Mouse (Mus musculus) cerebellum, postnatal 25 days (tissue): ENCODE results near the gene Foxn3.

ENCODE experiments used
- DNase-seq, 2 experiments: peaks; one replicate each; pipeline ENCODE4 v3.0.0; 2021; ENCODE audit warnings: mixed read lengths in 2 of 2

Foxn3 gene

DNA sequence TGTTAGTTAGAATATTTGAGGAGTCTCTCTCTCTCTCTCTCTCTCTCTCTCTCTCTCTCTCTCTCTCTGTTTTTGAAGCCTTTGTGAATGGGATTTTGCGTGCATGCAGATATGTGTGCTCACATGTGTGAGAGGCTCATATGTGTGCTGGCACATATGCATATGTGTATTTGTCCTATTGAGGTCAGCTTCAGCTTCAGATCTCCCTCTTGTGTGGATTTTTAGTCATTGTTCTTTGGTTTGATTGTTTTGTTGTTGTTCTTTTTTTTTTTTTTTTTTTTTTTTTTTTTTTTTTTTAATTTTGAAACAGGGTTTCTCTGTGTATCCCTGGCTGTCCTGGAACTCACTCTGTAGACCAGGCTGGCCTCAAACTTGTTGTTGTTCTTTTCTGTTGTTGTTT lies 100.5 kb downstream of the Foxn3 start:
- no peak for DNase-seq

DNA sequence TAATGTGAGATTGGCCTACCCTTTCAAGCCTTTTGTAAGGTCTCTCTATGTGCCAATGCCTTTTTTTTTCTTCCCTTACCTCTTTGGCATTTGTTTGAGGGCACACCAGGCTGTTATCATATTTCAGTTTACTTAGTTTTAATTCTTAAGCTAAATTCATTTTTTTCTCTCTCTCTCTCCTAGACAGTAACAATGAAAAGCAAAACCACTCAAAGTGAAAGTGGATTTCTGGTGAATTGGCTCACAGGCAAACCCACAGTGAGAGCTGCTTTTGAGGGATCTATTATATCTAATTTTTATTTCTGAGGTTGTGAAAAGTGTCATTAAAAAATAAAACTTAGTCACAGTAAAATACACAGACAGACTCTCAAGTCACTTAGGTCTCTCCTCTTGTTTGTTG lies 101.1 kb downstream of the Foxn3 start:
- DNase-seq: no peak

DNA sequence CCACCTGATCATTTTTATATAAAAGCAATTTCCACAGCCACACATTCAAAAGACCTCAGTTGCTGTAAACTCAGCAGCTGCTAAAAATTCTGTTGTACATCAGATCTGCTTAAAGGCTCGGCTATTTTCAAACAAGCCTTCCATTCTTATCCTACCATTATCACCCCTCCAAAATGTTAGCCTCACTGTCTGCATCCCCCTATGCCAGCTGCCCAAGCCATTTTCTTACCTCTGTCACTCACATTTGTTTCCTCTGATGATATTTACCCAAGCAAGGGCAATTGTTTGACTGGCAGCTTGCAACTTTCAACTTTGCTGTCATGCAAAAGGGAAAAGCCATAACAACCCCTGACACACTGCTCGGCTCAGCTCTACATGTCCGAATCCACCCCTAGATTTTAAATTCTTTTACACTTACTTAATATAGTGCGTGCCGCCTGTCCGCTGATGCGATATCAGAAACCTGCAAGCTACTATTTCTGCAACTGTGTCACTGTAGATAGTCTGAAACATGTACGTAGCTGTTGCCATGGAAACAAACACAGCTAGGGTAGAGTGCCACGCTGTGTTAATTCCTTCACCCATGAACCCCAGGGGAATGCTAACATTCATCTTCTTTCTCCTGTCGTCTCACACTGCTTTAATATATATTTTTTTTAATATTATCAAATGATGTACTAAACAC lies 105.7 kb downstream of the Foxn3 start:
- no peak for DNase-seq

DNA sequence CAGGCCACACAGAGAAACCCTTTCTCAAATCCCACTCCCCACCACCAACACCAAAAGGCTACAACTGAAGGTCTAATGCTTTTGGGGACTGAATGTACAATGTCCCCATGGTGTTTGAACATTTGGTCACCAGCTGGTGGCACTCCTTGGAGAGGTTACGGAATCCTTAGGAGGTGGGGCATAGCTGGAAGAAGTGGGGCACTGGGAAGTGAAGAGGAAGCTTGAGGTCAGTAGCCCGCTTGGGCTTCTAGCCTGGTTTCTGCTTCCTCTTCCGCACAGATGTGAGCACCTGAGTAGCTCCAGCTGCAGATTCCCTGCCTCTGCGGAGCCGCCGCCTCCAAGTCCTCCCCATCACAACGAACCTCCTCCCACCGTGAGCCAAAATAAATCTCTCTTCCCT lies 107.8 kb downstream of the Foxn3 start:
- DNase-seq: no peak

DNA sequence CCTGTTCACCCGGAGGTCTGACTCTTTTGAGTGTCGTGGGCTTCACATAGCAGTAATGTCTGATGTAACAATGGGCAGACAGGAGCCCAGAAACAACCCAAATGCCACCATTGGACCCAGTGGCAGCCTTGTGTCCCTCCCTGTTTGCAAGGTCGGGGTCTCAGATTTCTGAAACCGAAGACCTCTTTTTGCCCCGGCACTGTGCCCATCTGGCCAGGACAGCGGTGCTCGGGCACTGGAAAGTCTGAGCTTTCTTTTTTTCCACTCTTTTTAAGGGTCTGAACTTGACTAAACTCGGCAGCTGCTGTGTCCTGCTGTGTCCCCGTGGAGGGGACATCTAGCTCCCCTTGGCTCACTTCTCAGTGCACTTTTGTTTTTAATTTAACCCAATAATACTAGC lies 109.0 kb downstream of the Foxn3 start:
- DNase-seq: no peak

DNA sequence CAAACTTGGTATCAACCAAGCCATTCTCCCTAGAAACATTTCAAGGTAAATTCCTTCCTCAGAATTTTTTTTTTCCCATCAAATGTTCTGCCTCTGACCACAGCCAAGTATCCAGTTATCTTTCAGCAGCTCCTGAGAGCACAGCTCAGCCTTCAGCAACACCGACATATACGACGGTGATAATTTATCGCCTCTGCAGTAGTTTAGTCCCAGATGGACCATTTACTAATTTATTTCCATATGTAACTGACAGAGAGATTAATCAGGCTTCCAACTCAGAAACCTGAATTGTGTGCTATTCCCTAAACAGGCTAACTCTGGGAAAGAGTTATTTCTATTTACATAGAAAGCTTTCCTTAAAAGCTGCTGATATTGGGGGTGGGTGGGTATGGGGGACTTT lies 109.6 kb downstream of the Foxn3 start:
- no peak for DNase-seq

DNA sequence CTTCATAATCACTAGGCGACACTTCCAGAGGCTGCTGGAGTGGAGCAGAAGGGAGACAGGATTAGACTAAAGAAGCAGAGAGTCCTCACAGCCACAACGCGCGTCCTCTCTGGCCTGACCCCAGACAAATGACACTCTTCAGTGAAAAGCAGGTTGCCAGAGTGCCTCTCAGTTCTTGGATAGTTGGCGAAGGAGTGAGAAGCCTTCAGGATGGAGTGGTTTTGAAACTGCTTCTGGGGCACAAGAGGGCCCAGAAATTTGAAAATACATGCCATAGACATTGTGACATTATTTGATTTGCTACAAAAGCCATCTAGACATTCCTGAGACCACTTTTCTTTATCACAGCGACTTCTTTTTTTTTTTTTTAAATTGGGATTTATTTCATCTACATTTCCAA lies 113.3 kb downstream of the Foxn3 start:
- DNase-seq: no peak

DNA sequence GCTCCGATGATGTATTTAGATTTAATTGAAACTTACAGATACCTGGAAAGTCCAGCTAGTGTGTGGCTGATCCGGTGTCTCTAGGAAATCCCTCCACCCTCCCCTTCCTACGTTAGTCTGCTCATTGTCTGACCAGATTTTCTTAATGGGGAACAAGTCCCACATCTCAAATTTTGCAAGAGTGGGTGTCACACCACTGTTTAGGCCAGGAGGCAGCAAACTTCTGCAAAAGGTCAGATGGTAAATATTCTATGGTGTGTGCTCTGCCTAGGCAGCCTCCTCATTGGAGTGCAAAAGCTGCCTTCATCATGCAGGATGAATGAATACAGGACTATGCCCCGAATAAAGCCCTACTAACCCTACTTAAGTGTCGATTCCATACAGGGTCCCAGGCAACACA lies 115.6 kb downstream of the Foxn3 start:
- no peak for DNase-seq

DNA sequence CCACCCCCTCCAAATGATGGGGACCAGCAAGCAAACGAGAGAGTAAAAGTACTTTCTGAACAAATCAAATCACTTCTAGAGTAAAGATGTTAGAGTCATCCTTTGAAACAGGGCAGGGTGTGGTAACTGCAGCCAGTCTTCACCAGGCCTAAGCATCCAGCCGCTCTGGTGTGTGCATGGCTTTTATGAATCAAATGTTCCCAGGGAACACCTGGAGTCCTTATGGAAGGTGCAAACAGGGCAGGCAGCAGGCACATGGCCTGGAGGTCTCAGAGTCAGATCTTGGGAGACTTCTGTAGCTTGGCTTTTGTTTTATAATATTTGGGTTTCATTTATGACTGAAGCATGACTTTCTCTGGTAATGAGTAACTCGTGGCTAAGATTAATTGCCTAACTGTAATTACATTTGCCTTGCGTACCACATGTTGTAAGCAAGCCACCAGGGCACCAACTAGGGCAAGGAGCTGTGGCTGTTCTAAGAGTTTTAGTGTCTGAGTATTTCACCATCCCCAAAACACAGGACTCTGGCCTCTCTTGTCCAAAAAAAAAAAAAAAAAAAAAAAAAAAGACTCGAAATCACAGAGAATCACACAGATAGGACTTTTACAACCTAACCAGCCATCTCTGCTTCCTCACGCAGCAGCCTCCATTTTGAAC lies 118.2 kb downstream of the Foxn3 start:
- no peak for DNase-seq

DNA sequence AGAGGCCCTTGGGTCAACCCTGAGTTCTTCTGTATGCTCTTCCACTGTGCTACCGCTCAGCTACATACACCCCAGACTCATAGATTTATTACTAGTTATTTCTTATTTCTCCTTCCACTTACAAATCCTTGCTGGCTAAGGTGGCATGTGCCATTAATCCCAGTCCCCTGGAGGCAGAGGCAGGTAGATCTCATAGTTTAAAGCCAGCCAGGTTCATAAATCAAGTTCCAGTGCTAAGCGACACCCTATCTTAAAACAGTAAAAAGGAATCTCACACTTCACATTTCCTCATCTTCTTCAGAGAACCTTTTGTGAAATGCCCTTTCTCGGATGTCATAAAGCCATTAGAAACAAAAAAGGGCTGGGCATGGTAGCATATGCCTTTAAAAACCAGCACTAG lies 120.6 kb downstream of the Foxn3 start:
- DNase-seq: no peak

DNA sequence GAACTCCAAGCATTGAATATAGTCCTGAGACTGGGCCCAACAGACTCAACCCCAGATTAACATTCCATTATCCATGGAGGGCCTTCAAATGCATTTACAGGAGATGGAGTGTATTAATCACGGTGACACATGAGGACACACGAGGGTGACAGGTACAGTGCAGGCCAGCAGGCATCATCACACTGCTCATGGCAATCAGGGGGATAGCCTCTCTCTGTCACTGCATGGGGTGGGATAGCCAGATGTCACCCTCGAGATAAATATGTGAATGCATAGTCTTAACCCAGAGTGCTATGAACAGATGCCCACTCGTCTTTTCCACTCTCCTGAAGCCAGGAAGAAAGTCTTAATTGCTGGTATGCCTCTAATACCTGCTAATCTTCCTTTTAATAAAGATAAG lies 122.4 kb downstream of the Foxn3 start:
- peak in 1 of 2 experiments; percentile 39 for DNase-seq

DNA sequence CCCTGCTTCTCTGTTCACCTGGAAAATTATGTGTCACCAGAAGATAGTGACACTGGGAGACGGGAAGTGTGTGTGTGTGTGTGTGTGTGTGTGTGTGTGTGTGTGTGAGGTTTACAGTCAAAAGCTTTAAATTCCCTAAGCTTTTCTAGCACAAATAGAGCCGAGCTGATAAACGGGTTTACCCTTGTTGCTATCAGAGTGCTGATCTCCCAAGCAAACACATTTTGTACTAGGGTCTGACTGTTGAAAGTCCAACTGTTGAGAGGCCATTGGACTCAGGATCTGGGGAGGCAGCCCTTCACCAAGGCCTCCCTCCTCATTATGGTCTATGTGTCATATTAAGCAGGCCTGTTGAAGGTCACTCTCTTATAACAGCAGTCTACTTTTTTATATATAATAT lies 123.4 kb downstream of the Foxn3 start:
- no peak for DNase-seq

DNA sequence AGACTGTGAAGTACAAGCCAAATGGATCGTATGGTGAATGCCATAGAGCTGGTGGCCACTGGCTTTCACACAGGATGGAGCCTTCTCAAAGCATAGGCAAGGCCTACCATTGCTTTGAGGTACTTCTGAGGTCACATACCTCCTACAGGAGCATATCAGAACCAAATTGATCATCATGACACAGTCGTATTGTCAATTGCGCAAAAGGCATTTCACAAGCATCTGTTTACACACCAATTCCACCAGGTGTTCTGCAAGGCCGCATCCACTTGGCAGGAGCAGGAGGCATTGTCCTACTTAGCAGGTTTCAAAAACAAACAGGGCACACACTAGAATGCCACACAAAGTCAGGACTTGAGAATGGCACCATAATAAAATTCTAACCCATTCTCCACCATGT lies 128.2 kb downstream of the Foxn3 start:
- DNase-seq: no peak

DNA sequence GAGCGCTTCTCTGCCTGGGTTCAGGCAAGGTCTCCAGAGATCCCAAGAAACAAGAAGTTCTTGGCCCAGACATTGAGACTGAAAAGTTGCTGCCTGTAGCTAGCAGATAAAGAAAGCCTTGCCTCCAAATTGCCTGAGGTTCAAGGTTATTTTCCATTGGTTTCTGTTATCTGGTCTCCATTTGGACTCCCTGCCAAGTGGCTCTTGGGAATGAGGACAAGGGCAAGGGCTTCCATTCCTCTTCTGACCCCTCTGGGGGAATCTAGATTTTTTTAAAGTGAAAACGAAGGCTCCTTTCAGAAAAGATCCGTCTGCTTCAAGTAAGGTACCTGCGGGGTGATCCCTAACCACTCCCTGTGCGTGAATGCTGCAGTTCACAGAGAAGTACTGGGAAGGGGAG lies 130.0 kb downstream of the Foxn3 start:
- no peak for DNase-seq

DNA sequence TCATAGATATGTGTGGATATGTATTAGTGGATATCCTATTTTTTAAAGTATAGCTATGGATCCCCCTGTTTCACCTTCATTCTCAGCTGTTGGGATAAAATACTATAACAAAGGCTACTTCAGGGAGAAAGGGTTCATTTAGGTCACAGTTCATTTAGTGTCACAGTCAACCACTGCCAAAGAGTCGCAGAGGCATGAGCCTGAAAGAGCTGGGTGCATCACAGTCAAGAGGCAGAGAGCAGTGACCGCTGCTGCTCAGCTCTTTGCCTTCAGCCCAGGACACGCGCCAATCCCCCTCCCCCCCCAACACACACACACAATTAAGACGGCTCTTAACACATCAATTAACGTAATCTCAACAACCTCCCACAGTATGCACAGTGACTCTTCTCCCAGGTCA lies 131.8 kb downstream of the Foxn3 start:
- DNase-seq: no peak

DNA sequence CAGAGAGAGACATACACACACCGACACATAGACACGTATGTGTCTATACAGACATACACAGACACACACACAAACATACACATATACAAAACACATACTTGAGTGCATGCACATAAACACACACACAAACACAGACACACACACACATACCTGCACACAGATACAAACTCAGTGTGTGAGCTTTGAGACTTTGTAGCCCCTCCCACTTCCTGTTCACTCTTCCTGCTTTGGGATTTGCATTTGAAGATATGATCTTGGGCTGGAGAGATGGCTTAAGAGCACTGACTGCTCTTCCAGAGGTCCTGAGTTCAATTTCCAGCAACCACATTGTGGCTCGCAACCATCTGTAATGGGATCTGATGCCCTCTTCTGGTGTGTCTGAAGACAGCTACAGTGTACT lies 132.4 kb downstream of the Foxn3 start:
- DNase-seq: no peak

DNA sequence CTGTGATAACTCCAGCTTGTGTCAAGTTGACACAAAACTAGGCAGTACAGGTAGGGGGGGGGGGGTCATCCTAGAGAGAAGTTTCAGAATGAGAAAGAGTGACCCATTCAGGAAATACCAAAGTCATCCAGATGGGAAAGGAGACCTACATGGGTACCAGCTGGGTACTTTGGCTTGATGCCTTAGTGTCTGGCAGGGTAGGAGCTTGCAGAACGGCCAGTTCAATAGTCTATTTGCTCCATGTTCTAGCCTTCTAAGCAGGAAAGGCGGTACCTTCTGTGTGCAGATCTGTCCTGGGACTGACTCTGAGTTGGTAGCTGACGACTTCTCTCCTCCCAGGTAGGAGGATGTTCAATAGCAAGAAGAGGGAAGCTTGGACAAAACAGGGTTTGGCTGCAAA lies 134.3 kb downstream of the Foxn3 start:
- peak in 1 of 2 experiments; percentile 56 for DNase-seq

DNA sequence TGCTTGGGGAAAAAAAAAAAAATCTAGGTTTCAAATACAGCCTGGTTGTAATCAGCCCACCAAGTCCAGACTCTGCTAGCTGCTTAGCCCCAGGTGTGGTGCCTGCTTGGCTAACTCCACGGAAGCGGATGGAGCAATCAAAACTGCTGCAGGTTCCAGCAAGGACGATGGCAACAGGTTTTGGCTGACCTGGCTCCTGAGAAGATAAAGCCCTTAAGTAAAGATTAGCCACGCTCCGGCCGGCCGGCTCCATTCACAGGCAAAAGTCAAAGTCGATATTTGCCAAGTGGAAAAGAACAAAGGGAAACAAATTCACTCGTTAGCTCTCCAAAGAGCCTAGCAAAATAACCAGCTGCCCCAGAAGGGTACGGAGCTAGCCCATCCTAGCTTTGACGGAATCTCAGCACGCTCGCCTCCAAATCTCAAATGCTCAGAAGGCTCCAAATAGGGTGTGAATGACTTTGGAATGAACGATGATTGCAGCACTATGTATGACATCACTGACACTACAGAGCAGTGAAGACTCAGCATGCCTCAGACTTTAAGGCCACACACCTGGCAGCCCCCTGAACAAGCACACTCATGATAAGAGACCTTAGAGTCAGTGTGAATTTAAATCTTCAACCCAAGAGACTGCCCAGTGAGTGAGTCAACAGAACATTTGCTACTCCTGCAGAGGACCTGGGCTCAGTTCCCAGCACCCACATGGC lies 137.0 kb downstream of the Foxn3 start:
- no peak for DNase-seq

DNA sequence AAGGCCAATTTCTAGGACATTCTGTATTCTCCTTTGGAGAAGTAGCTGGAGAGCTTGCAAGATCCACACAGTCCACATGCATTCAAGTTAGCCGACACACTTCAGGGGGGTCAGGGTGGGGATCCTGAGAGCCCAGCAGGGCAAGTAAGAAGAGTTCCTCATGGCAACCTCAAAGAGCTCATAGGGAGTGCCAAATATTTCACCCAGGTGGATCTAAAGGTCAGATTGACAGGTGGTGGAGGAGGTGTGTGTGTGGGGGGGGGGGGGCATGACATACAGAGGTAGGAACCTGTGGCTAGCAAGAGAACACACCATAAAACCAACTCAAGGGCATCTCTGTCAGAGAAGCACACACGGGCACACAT lies 144.0 kb downstream of the Foxn3 start:
- no peak for DNase-seq

DNA sequence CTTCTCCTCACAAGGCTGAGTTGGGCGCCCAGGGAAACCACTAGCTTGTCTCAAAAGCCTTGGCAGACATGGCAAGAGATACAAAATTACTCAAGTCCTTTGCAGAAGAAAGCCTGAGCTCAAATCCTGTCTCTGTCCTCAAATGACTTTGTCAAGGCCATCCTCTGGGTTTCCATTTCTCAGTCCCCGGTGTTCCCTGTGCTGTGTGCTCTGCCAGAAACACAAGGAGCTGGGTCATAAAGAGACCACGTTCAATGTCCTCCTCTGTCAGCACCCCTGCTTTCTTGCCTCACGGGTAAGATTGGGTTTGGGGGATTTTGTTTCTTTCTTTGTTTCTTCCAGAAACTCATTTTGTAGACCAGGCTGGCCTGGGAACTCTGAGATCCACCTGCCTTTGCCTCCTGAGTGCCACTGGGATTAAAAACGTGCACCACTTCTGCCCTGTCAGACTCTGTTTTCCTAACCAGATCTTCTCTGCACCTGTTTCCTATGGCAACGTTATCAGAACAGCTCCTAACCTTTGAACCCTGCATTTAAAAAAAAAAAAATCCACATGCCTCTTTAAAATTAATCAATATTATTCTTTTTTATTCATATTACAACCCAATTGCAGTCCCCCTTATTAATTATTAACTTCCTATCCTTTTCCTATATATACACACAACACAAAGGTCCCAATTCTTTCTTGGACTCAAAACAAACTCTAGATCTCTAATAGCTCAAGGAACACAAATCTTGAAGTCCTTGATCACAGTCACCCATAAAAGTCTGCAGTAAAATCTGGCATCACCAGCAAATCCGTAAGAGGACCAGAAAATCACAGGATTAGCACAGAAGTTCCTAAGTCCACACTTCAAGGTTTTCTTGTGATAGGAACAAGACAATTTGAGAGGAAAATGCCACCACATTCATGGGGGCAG lies 144.6 kb downstream of the Foxn3 start:
- no peak for DNase-seq

DNA sequence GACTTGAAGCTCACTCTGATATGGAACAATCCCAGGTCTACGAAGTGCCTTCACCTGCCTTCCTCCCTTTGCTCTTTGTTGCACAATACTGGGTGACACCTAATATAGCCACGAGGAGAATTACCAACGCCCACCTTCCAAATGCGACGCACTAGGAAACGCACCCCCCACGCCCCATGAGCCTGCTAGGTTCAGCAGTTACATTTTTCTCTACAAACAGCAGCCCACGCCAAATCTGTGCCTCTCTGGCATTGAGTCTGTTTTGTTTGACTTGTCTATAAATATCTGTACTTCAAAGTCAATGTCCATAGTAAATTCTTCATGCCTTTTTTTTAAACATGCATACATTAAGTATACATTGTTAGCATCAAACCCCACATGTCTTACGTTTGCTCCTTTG lies 145.5 kb downstream of the Foxn3 start:
- no peak for DNase-seq

DNA sequence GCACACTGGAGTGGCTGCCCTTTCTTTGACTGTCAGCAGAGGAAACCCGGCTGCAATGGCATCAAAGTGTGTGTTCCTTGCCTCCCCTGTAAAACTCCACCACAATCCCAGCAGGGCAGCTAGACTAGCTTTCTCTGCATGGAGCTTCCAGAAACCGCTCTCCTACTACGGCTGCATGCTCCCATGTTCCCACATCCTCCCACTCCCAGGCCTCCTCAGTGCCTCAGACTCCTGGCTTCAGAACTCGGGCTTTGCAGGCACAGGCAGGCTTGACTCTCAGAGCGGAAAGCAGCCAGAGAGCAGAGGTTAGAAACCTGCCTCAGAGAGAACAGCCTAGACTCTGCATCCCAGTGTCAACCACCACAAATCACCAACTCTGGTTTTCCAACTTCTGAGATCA lies 147.8 kb downstream of the Foxn3 start:
- no peak for DNase-seq

DNA sequence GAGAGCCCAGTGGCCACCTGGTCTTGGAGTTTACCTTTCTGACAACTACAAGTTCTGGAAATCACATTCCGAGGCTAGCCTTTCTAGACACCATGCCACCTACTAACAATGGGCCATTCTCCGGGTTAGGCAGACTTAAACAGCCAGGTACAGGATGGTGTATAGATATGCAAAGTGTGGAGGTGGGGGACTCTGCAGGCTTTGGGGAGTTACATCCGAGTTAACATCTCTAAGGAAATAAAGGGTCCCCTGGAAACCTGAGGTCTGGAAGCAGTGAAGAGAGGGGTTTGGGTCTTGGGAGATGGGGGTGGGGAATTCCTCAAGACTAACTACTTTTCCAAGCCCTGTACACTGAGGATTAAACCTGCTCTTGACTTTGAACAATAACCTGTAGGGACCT lies 150.9 kb downstream of the Foxn3 start:
- no peak for DNase-seq
